Mouse (Mus musculus) spleen, postnatal 10 days (tissue): ENCODE measurements at regions not wholly inside any gene's neighbourhood (a gene's known extent, or its start where the extent isn't known, plus 50 kb on each side); places are given as distances from the start of the nearest gene placed in this dataset.

ENCODE experiments used
- DNase-seq, 2 experiments: peaks; one replicate each; pipeline ENCODE4 v3.0.0; 2021 to 2022; ENCODE audit warnings: low spot score in 2 of 2

DNA sequence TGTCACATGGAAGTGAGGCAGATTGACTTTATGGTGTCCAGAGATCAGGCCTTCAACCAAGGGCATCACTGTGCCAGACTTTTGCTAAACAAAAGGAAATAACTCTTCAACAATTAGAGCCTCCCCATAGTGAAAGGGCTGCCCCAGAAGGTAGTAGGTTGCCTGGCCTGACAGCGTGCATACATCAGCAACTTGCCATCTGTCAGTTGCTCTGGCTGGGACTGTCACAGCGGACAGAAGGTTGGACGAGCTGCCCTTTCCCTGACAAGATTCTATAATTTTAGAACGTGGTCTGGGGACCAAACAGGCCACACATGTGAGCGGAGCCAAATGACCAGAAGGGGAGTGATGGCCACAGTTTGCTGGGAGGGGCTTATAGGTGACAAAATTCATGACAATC lies 119.7 kb upstream of the Rpl38 start:
- DNase-seq: no peak

- DNase-seq: no peak
These were observed 124.1 kb upstream of the Rpl38 start for GRCm38 (mm10) chr11:114544212-114544611.

- no peak for DNase-seq
These were observed 126.2 kb upstream of the Rpl38 start for GRCm38 (mm10) chr11:114542167-114542566.

GRCm38 (mm10) chr11:114540503-114540902 lies 127.8 kb upstream of the Rpl38 start:
- DNase-seq: no peak

- DNase-seq: no peak
These were observed 131.5 kb upstream of the Rpl38 start for GRCm38 (mm10) chr11:114536616-114537493.

- no peak for DNase-seq
These were observed 132.4 kb upstream of the Rpl38 start for GRCm38 (mm10) chr11:114535900-114536299.

DNA sequence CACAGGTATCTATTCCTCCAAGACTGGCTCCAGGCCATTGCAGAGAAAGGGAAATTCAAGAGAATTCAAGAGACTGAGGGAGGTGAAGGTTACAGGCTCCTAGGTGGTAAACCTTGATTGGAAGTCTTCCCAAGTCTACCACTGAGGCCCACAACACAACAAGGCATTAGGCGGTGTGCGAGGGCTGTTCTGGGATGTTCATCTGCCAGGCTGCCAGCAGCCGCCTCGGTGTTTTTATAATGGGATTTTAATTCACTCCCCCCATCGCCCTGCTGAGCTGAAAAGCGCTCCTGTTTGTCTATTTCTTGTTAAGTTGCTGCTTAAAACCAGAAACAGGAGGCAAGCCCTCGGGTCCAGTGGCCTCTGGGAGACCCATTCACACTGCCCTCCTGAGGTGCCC lies 133.9 kb upstream of the Rpl38 start:
- no peak for DNase-seq

DNA sequence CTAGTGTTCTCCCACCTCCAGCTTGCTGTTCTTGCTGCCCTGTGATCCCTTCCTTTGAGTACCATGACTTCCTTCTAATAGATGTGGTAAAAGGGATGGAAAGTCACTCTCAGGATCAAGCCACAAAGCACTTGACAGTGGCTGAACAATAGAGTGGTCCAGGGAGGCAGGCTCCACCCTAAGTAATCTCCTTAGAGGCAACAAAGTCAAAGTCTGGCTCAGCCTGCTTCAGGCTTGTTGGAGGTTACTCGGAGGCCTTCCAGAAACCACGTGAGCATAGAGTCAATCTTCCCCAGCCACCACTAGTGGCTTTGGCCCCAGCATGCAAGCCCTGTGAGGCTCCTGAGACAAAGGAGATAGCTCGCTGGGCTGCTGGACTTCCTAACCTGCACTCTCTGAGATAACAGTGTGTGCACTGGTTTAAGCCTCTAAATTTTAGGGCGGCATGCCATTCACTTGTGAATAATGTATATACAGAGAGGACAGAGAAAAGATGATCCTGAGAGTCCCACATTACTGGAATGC lies 137.0 kb upstream of the Rpl38 start:
- DNase-seq: no peak

- no peak for DNase-seq
These were observed 139.2 kb upstream of the Rpl38 start for GRCm38 (mm10) chr11:114528937-114529772.

DNA sequence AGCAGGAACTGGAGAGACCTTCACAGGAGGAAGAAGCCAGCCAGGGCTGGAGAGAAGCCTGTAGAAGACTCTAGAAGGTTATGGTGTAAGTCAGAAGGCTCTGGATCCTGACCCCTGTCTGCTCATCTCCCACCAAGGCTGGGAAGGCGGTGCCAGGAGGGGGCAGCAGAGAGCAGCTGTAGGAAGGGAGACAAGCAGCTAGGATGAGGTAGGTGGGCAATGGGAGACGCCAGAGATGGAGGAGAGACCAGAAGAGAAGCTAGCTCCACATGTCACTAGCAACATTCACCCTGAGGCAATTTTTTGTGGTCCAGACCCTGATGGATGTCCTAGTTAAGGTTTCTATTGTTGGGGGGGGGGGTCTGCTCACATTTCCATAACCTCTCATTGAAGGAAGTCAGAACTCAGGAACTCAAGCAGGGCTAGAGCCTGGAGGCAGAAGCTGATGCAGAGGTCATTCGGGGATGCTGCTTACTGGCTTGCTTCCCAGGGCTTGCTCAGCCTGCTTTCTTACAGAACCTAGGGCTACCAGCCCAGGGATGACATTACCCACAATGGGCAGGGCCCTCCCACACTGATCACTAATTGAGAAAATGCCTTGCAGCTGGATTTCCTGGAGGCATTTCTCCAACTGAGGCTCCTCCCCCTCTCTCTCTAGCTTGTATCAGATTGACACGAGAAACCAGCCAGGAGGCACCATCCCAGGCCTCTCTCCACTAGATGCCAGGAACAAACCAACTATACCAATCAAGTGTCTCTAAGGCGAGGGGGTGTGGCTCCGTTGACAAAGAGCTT lies 144.7 kb upstream of the Rpl38 start:
- peak; percentile 40 to 81 for DNase-seq

DNA sequence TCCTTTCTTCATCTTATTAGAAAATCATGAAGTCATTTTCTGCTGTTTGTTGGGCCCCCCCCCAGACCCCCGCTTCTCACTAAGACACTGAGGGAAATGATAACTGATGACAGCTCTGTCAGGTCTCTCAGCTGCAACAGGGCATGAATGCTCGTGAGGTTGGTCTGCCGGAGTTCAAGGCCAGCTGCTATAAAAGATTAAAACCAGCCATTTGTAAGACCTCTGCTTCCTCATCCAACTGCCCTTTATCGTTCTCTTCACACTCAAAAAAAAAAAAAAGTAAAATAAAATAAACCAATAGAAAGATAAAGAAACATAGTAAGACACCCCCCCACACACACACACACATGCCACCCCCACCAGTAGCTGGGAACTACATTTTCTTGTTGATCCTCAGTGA lies 153.0 kb upstream of the Rpl38 start:
- no peak for DNase-seq

DNA sequence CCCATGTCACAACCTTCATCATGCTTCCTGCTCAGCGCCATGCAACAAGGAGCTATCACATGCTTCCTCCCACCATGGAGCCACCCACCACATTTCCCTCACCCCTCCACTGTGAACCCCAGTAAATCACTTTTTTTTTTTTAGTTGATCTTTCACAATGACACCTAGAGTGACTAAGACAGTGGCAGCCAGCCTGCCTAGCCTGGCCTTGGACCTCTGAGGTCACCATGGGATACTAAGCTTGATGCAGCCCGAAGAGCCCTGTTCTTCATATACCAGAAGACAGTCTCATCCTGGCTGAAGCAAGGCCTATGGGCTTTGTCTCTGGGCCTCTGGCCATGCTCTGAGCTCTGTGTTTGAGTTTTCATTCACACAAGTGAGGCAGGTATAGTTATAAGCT lies 154.2 kb upstream of the Rpl38 start:
- DNase-seq: no peak

- DNase-seq: no peak
These were observed 154.9 kb upstream of the Rpl38 start for GRCm38 (mm10) chr11:114513446-114513845.

DNA sequence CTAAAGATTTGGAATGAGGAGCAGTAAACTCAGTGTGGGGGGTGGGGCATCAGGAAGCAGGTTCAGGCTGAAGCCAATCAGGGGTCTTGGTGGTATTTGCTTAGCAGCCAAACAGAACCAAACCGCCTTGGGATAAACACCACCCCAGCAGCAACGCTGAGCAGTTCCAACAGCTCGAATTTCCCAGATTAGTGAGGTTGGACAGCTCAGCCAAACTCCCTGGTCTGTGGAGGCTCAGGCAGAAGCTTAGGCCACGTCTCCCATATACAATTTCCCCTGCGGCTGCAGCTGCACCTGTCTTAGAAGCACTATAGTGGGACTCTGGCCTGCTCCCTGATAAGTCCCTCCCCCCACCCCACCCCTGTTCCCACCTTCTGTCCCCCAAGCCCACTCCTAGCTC lies 156.3 kb upstream of the Rpl38 start:
- DNase-seq: no peak

DNA sequence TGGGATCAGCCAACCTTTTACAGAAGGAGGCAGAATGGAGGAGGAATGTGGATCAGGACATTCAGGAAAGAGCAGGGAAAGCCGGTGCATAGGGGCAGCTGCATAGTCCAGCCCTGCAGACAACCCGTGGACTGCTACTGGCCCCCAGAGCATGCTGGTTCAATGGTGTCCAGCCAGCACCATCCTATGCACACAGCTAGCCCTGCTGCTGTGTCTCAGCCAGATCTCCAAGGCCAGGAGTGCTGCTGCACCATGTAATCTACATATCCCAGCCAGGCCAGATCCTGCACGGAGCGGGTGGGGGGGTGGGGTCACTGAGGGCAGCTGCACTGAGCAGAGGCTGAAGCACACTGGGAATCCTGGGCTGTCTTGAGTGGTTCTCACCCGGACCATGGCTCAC lies 165.8 kb upstream of the Rpl38 start:
- no peak for DNase-seq

DNA sequence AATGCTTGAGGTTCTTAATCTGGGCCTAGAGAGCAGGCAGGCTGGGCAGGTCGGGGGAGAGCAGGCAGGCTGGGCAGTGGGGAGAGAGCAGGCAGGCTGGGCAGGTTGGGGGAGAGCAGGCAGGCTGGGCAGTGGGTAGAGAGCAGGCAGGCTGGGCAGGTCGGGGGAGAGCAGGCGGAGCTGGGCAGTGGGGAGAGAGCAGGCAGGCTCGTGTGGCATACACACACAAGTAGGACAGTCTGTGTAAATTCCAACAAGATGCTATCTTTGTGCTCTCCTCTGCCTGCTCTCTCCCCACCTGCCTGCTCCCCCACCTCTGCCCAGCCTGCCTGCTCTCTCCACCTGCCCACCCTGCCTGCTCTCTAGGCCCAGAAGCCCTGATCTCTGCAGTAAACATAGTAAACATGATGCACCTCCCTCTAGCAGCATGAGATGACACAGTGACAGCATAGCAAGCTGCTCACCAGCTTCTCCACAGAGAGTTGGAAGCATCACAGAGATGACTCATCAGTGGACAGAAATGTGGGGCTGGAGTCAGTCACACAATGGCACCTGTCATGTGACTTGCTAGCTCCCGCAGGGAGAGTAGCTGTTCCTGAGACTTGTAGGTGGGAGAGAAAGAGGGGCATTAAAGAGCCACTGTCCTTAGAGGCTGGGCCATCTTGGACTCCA lies 166.3 kb upstream of the Rpl38 start:
- no peak for DNase-seq

DNA sequence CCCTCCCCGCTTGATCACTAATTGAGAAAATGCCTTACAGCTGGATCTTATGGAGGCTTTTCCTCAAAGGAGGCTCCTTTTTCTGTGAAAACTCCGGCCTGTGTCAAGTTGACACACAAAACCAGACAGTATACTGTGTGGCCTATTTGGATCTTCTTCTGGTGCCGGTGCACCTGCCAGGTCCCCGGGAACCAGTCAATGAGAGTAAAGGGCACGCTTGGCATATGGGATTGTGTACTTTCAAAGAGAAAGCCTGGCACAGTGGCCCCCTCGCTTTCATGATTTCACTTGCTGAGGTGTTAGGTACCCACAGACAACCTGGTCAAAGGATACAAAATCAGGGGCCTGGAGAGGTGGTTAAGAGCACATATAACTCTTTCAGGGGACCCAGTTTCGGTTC lies 167.9 kb upstream of the Rpl38 start:
- DNase-seq: no peak

DNA sequence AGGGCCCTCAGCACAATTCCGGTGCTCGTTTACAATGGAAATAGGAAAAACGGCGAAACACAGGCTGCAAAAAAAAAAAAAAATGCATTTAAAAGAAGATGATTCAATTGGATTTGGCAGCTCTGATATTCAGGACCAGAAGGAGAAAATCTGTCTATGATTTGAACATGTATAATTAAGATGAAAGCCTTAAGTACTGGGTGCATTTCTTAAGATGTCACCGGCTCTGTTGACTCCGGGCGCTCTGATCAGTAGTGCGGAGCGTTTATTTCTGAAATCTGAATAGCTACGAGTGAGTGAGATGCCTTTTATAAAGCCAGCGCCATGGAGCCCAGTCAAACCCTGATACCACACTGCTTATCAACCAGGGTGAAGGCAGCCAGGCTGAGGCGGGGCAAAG lies 168.7 kb upstream of the Rpl38 start:
- DNase-seq: no peak

DNA sequence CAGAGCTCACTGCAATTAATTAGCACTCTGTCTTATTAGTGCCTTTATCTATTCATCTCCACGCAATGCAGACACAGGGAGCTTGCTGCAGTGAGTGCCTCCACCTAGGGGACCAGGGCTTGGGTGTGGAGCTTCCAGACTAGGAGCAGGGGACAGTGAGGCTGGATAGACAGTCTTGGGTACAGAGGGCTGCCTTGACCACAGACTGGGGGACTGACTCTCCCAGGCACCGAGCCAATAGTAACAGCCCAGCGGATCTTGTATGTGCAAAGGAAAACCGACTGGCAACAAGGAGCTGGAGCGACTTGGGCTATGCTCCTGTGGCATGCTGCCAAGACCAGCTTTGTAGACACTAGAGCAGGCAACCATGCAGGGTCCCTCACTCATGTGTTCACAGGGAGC lies 172.8 kb upstream of the Rpl38 start:
- no peak for DNase-seq

DNA sequence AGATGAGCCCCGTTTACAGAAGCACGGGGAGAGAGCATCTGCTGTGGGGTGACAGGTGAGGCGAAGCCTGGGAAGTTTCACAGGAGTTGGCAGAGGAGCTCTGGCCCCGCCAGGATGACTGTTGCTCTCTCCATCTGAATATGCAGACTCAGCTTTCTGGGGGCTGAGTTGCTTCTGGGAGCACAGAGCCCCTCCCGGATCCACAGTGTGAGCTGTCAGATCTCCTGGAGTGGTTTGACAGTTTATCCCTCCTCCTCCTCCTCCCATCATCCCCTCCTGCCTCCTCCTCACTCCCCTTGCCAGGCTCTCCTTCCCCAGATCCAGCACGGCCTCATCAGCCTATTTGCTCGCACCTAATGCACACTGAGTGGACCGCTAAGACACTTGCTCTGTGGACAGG lies 181.9 kb upstream of the Rpl38 start:
- DNase-seq: no peak

DNA sequence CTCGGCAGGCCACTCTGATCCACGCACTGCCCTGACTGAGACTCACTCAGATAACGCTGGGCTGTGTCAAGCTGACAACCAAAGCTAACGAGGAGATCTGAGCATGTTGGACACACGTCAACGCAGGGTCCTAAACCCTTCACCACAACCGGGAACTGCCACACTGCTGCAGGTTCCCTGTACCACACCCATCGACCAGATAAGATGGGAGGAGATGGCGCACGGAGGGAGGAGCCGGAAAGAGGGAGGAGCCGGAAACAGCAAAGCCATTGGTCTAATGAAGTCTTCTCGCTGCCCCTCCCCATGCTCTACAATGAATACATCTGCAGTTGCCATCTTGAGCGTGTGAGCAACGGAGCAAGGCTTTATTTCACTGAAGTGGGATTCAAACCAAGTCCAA lies 182.9 kb upstream of the Rpl38 start:
- DNase-seq: no peak

DNA sequence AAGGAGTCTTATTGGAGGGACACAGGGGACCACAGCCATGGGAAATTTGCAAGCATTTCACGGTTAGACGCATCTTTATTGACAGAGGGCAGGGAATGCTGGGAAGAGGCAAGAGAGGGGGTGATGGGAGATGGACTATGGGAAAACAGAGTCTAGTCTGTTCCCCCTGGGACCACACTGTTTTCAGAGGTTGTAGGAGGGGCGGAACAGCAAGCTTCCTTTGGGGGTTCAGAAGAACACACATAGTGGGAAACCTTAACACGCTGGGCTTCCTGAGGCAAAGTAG lies 183.7 kb upstream of the Rpl38 start:
- no peak for DNase-seq
